Mouse (Mus musculus) stomach, postnatal 0 days (tissue): ENCODE results near the gene Bud13.

Experiments used
- CTCF ChIP-seq: IDR thresholded peaks from 2 replicates; pipeline ENCODE4 v1.5.1; 2016; ENCODE audit warnings: antibody characterized with exemption, low read depth, mild to moderate bottlenecking, moderate library complexity
- EP300 ChIP-seq: optimal IDR thresholded peaks from 2 replicates; pipeline ENCODE3; 2016; ENCODE audit warnings: antibody characterized with exemption

GRCm38 (mm10) chr9:46334471-46335025, 51.7 kb downstream of the Bud13 start:
- no peak for TF ChIP-seq CTCF
- no peak for TF ChIP-seq EP300
